Mouse (Mus musculus) CH12.LX (cell line): Measurements from ENCODE around the gene Carhsp1. TPM values are rescaled to one million over a fixed set of nuclear protein-coding genes. Genes with fewer than 3 reads are reported as not detected.
A peak's percentile ranks its signal among the peaks of the same experiment; 100 is the strongest.

Experiments
- DNase-seq: peaks from one replicate; pipeline ENCODE4 v3.0.0-alpha.2; 2013; ENCODE audit errors: extremely low read depth
- H3K27ac ChIP-seq: 2 replicates; pipeline ENCODE4 v1.5.1; 2012; ENCODE audit warnings: low read depth, mild to moderate bottlenecking, control low read depth, moderate library complexity; ENCODE audit not compliant: insufficient read depth
- H3K27me3 ChIP-seq: replicated peaks from 2 replicates; pipeline ENCODE3; 2012; ENCODE audit warnings: inconsistent platforms
- H3K36me3 ChIP-seq, 2 experiments: replicated peaks in 1 of 2; 2 replicates each; pipeline versions ENCODE3 to v1.6.1; 2012; ENCODE audit warnings: inconsistent platforms in 1 of 2, low read length in 1 of 2, mild to moderate bottlenecking in 1 of 2, mixed read lengths in 1 of 2, moderate library complexity in 1 of 2; ENCODE audit not compliant: control insufficient read depth in 1 of 2, insufficient read depth in 1 of 2
- H3K4me1 ChIP-seq, 2 experiments: 2 replicates each; pipeline ENCODE4 v1.6.1; 2012; ENCODE audit warnings: inconsistent platforms in 1 of 2, moderate library complexity in 1 of 2; ENCODE audit not compliant: insufficient read depth in 2 of 2, control insufficient read depth in 1 of 2
- H3K4me2 ChIP-seq: 2 replicates; pipeline ENCODE4 v1.6.1; 2012; ENCODE audit warnings: low read depth, mild to moderate bottlenecking, control low read depth; ENCODE audit not compliant: poor library complexity, insufficient read depth, severe bottlenecking
- H3K4me3 ChIP-seq, 3 experiments: fragments of 150-350 bp in 1 of 3; sonication (generic) in 1 of 3; replicated peaks in 1 of 3; 2 replicates each; pipeline versions ENCODE3 to v1.5.1; 2011 to 2012; ENCODE audit warnings: low read depth in 2 of 3, low read length in 2 of 3, mild to moderate bottlenecking in 2 of 3, moderate library complexity in 2 of 3, control low read depth in 1 of 3, improper control_type of control experiment in 1 of 3, inconsistent platforms in 1 of 3, mixed read lengths in 1 of 3; ENCODE audit not compliant: poor library complexity in 1 of 3
- H3K79me2 ChIP-seq: replicated peaks from 2 replicates; pipeline ENCODE4 v1.6.1; 2012; ENCODE audit warnings: mild to moderate bottlenecking, moderate library complexity; ENCODE audit not compliant: control insufficient read depth, poor library complexity, insufficient read depth, severe bottlenecking; ENCODE audit errors: extremely low read depth
- H3K9ac ChIP-seq: 2 replicates; pipeline ENCODE4 v1.6.1; 2012; ENCODE audit warnings: low read depth, mild to moderate bottlenecking, control low read depth, moderate library complexity; ENCODE audit not compliant: insufficient read depth
- H3K9me3 ChIP-seq: replicated peaks from 2 replicates; pipeline ENCODE3; 2012; ENCODE audit warnings: low read length, inconsistent platforms, mixed read lengths
- ELF1 ChIP-seq: IDR thresholded peaks from 2 replicates; pipeline ENCODE4 v1.6.1; 2014; ENCODE audit warnings: low read depth, mild to moderate bottlenecking, inconsistent platforms, low read length, improper control_type of control experiment
- EP300 ChIP-seq: IDR thresholded peaks from 2 replicates; pipeline ENCODE4 v1.6.1; 2011; ENCODE audit warnings: low read length, improper control_type of control experiment
- ETS1 ChIP-seq: conservative IDR thresholded peaks from 2 replicates; pipeline ENCODE4 v1.6.1; 2012; ENCODE audit warnings: low read depth, mild to moderate bottlenecking, inconsistent platforms, low read length, improper control_type of control experiment, moderate library complexity
- HCFC1 ChIP-seq: IDR thresholded peaks from 2 replicates; pipeline ENCODE4 v1.6.1; 2012; ENCODE audit warnings: low read depth, mild to moderate bottlenecking, inconsistent platforms, low read length, improper control_type of control experiment
- IRF4 ChIP-seq: IDR thresholded peaks from 2 replicates; pipeline ENCODE4 v1.6.1; 2014; ENCODE audit warnings: low read depth, mild to moderate bottlenecking, inconsistent platforms, low read length, improper control_type of control experiment
- JUN ChIP-seq: IDR thresholded peaks from 2 replicates; pipeline ENCODE4 v1.6.1; 2011; ENCODE audit warnings: low read depth, mild to moderate bottlenecking, low read length, improper control_type of control experiment, moderate library complexity; ENCODE audit not compliant: insufficient read depth
- MAFK ChIP-seq: IDR thresholded peaks from 2 replicates; pipeline ENCODE4 v1.6.1; 2011; ENCODE audit warnings: low read length, improper control_type of control experiment; ENCODE audit not compliant: insufficient replicate concordance
- MAZ ChIP-seq: IDR thresholded peaks from 2 replicates; pipeline ENCODE4 v1.6.1; 2012; ENCODE audit warnings: low read depth, mild to moderate bottlenecking, inconsistent platforms, low read length, improper control_type of control experiment, moderate library complexity
- MEF2A ChIP-seq: IDR thresholded peaks from 2 replicates; pipeline ENCODE4 v1.6.1; 2014; ENCODE audit warnings: low read depth, mild to moderate bottlenecking, inconsistent platforms, low read length, improper control_type of control experiment, borderline replicate concordance
- NELFE ChIP-seq: IDR thresholded peaks from 2 replicates; pipeline ENCODE4 v1.6.1; 2011; ENCODE audit warnings: low read depth, low read length, improper control_type of control experiment
- NRF1 ChIP-seq: IDR thresholded peaks from 2 replicates; pipeline ENCODE4 v1.6.1; 2014; ENCODE audit warnings: low read depth, mild to moderate bottlenecking, inconsistent platforms, low read length, improper control_type of control experiment, moderate library complexity
- PAX5 ChIP-seq: IDR thresholded peaks from 2 replicates; pipeline ENCODE4 v1.6.1; 2012; ENCODE audit warnings: low read length, inconsistent platforms, mixed read lengths
- POLR2AphosphoS2 ChIP-seq: IDR thresholded peaks from 2 replicates; pipeline ENCODE4 v1.6.1; 2011; ENCODE audit warnings: low read depth, low read length, improper control_type of control experiment
- RAD21 ChIP-seq: IDR thresholded peaks from 2 replicates; pipeline ENCODE4 v1.6.1; 2011; ENCODE audit warnings: low read depth, mild to moderate bottlenecking, low read length, improper control_type of control experiment, moderate library complexity
- RCOR1 ChIP-seq: conservative IDR thresholded peaks from 2 replicates; pipeline ENCODE4 v1.6.1; 2012; ENCODE audit warnings: low read depth, mild to moderate bottlenecking, inconsistent platforms, low read length, improper control_type of control experiment
- SMC3 ChIP-seq: IDR thresholded peaks from 2 replicates; pipeline ENCODE4 v1.6.1; 2011; ENCODE audit warnings: low read depth, low read length, improper control_type of control experiment
- TCF12 ChIP-seq: IDR thresholded peaks from 2 replicates; pipeline ENCODE4 v1.6.1; 2014; ENCODE audit warnings: low read depth, mild to moderate bottlenecking, inconsistent platforms, low read length, improper control_type of control experiment
- USF1 ChIP-seq: IDR thresholded peaks from 2 replicates; pipeline ENCODE4 v1.6.1; 2014; ENCODE audit warnings: low read depth, mild to moderate bottlenecking, inconsistent platforms, low read length, improper control_type of control experiment
- ZMIZ1 ChIP-seq: IDR thresholded peaks from 2 replicates; pipeline ENCODE4 v1.6.1; 2012; ENCODE audit warnings: low read depth, mild to moderate bottlenecking, inconsistent platforms, low read length, improper control_type of control experiment
- dilution Hi-C: fragments of 300-500 bp; cut with MboI; formaldehyde crosslinking; loops from 2 replicates; pipeline ENCODE4 v1.14.3; 2020; ENCODE audit warnings: low sequenced_read_pairs; ENCODE audit not compliant: extremely low pct_unique_long_range_greater_than_20kb, extremely low pct_ligation_motif_present
- in situ Hi-C: fragments of 300-500 bp; cut with MboI; formaldehyde crosslinking; loops from 3 replicates; pipeline ENCODE4 v1.14.3; 2019; ENCODE audit warnings: low sequenced_read_pairs, low pct_ligation_motif_present, low pct_unique_long_range_greater_than_20kb, mixed read lengths
- polyA plus RNA-seq: library from polyadenylated mRNA; unstranded; fragments of >175 nt; gene quantifications from 2 replicates; pipeline ENCODE4 v1.2.1, GENCODE M21; 2012; ENCODE audit warnings: low read depth; ENCODE audit not compliant: insufficient read length
- total RNA-seq, 2 experiments: library from RNA; depleted of rRNA; stranded (reverse); fragments of 300-350 nt in 1 of 2; fragments of >200 nt in 1 of 2; gene quantifications; 2 replicates each; pipeline ENCODE4 v1.2.3; 2012 to 2014

Gene Carhsp1
- total and polyA plus RNA-seq, 3 experiments: 26.0 to 29.7 (median 26.2) TPM

DNA sequence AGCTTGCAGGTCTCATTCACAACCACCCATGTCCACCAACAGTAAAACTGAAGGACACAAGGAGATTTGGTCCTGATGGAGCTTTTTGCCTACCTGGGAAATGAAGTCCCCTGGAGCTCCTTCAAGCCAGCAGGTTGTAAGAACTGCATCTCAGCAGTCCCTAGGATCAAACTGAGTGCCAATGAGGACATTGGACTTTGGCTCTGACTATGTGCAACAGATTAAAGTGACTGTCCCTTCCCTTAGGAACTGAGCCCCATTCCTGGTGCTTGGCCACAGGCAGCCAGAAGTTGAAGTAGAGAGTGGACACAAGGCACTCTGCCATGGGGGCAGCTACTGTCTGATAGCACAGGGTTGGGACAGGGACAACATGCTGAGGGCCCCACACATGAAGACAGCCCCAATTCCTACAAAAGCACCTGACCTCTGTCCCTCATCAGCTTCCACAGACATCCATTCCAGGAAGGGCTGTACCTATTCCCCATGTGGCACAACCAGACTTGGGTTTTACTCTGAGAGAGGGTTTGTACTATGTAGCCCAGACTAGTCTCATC lies 15.7 kb upstream of the Carhsp1 start:
- dilution Hi-C loops: no loop called here
- TF ChIP-seq NRF1 (no peak), TCF12 (no peak), JUN (no peak), HCFC1 (no peak), IRF4 (no peak), RCOR1 (no peak), NELFE (no peak), RAD21 (no peak), ETS1 (no peak), MAFK (no peak), MAZ (no peak), EP300 (no peak), SMC3 (no peak), PAX5 (no peak), MEF2A (no peak), ELF1 (no peak)
- TF ChIP-seq, all 38 proteins: peak for 0
- Histone ChIP-seq H3K9me3 (no peaks in the 10 kb centered on the region), H3K4me1 (no peaks in the 10 kb centered on the region), H3K36me3 (peaks cover 49 to 96% of the 10 kb centered on the region in 2 experiments), H3K27me3 (no peaks in the 10 kb centered on the region), H3K4me2 (no peak overlapping the region), H3K79me2 (no peaks in the 10 kb centered on the region), H3K27ac (no peak overlapping the region), H3K4me3 (no peak overlapping the region), H3K9ac (no peak overlapping the region)
- in situ Hi-C loops: loop anchor here (5.0 kb wide), 2 partner anchors 80 to 180 kb away; no protein-coding TSS in a partner anchor
- no peak for DNase-seq

DNA sequence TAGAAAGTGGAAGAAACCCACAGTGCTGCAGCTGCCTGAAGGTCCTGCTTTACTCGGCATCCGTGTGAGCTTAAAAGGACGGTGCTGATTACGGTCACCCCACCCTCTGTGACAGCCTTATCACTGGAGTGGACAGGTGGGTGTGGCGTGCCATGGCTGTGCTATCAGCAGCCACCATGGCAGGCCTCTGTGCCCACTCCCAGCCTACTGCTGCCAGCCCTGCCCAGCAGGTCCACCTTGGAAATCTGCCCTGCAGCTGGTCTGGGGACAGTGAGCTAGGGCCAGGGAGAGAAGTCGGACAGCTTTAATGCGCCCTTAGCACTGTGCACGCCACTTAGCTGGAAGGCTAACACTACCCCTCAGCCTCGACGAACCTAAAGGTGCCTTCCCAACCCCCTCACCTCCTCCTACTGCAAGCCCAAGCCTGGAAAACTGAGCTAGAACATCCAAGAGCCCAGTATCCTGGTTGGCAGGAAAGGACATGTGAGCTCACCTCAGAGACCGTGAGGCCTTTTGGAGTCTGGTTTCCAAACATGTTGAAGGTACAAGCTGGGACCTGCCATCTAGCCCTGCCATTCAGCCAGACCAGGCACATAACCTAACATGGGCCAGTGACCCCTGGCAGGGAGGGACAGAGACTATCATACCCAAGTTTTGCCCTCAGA lies 15.0 kb upstream of the Carhsp1 start:
- H3K79me2 ChIP-seq: no peaks in the 10 kb centered on the region
- H3K4me1 ChIP-seq: no peaks in the 10 kb centered on the region
- no peak for DNase-seq
- H3K9ac ChIP-seq: no peak overlapping the region
- H3K36me3 ChIP-seq: peaks cover 42 to 90% of the 10 kb centered on the region in 2 experiments
- dilution Hi-C loops: no loop called here
- in situ Hi-C loops: loop anchor here (5.0 kb wide), 2 partner anchors 80 to 180 kb away; no protein-coding TSS in a partner anchor
- H3K4me3 ChIP-seq: no peak overlapping the region
- no peak overlapping the region for H3K4me2 ChIP-seq
- TF ChIP-seq ZMIZ1 (0 out of 2 replicates have a peak, but pooled peaks have one; percentile 20), POLR2AphosphoS2 (peak; percentile 57; the same call in 1 of the 2 replicates), USF1 (no peak)
- TF ChIP-seq, all 38 proteins: peak for 2
- Histone ChIP-seq H3K27me3 (no peaks in the 10 kb centered on the region), H3K27ac (no peak overlapping the region), H3K9me3 (no peaks in the 10 kb centered on the region)
